Mouse (Mus musculus) G1E-ER4 (cell line): ENCODE results near the gene Vps50. TPM values are rescaled to one million over a fixed set of nuclear protein-coding genes. Genes with fewer than 3 reads are reported as not detected.

Experiments
- GATA1 ChIP-seq: IDR thresholded peaks from one replicate; pipeline ENCODE4 v1.8.0; 2012; ENCODE audit warnings: low read length, inconsistent platforms
- polyA plus RNA-seq: library from polyadenylated mRNA; stranded (reverse); fragments of >175 nt; gene quantifications from 2 replicates; pipeline ENCODE4 v1.2.3, GENCODE M21; 2012

The Vps50 gene
- polyA plus RNA-seq, 1 experiment = 0.70 TPM

GRCm38 (mm10) chr6:3572221-3572815, 74.1 kb downstream of the Vps50 start:
- no peak for TF ChIP-seq GATA1

GRCm38 (mm10) chr6:3573787-3574186, 75.6 kb downstream of the Vps50 start:
- TF ChIP-seq GATA1 = no peak

GRCm38 (mm10) chr6:3585402-3585801, 87.2 kb downstream of the Vps50 start:
- TF ChIP-seq GATA1 = no peak

- no peak for TF ChIP-seq GATA1
Observed at GRCm38 (mm10) chr6:3590289-3590904, 92.2 kb downstream of the Vps50 start.

GRCm38 (mm10) chr6:3594246-3594645, 96.1 kb downstream of the Vps50 start:
- no peak for TF ChIP-seq GATA1

GRCm38 (mm10) chr6:3612827-3613226, 114.6 kb downstream of the Vps50 start:
- no peak for TF ChIP-seq GATA1

Other genes starting within 250 kb of the Vps50 start
- 0.21 and 0.38 TPM in 2 replicates for gene Samd9l, start 98.8 kb upstream of the Vps50 start, polyA plus RNA-seq
- gene Hepacam2, start 84 bp upstream of the Vps50 start, polyA plus RNA-seq = not detected in 2 replicates